Mouse (Mus musculus) gastrocnemius, postnatal 14 days (tissue): ENCODE data around the gene Gm5105. TPM values are rescaled to one million over a fixed set of nuclear protein-coding genes. Genes with fewer than 3 reads are reported as not detected.
A peak's percentile ranks its signal among the peaks of the same experiment; 100 is the strongest.

ENCODE experiments used
- DNase-seq: peaks from one replicate; pipeline ENCODE4 v3.0.0; 2021; ENCODE audit warnings: mixed read lengths
- intact Hi-C: fragments of 180-260 bp; cut with DNase I; formaldehyde crosslinking; loops from one replicate; pipeline ENCODE4 v1.15.1; 2025; ENCODE audit warnings: low total_unique reads
- long read RNA-seq, 2 experiments: library from polyadenylated mRNA; stranded (forward); transcript quantifications; one replicate each; pipeline ENCODE4 v2.0.0; 2021
- total RNA-seq, 2 experiments: library from RNA; stranded (reverse); gene quantifications; 2 replicates each; pipeline ENCODE4 v1.2.3; 2021

Gene Gm5105
- total RNA-seq: 1 to 10 TPM; 1.4 to 1.6 TPM
- long read RNA-seq, experiment 1, partial matches to known transcripts: 0 of 4 reads
- long read RNA-seq, experiment 1, other reads (novel, unspliced or antisense): 4 of 4 reads
- long read RNA-seq, experiment 2, partial matches to known transcripts: 0 of 5 reads
- long read RNA-seq, experiment 2, other reads (novel, unspliced or antisense): 5 of 5 reads

- intact Hi-C loops: no loop called here
- no peak for DNase-seq
These were observed at the start of gene Gm5105 for GRCm38 (mm10) chr3:138067288-138067687. TSS of gene Gm5105 (minus strand) at chr3:138067388.

- intact Hi-C loops: no loop called here
- peak; percentile 59 for DNase-seq
These were observed 49.7 kb upstream of the Gm5105 start for GRCm38 (mm10) chr3:138116871-138117270.

- no peak for DNase-seq
- intact Hi-C loops: no loop called here
These were observed 46.9 kb upstream of the Gm5105 start for GRCm38 (mm10) chr3:138114106-138114505.

GRCm38 (mm10) chr3:138110910-138111782, 44.0 kb upstream of the Gm5105 start:
- DNase-seq: no peak
- intact Hi-C loops: no loop called here

GRCm38 (mm10) chr3:138106887-138107286, 39.7 kb upstream of the Gm5105 start:
- DNase-seq: no peak
- intact Hi-C loops: no loop called here

- DNase-seq: no peak
- intact Hi-C loops: no loop called here
These were observed 37.9 kb upstream of the Gm5105 start for GRCm38 (mm10) chr3:138105056-138105455.

- intact Hi-C loops: no loop called here
- DNase-seq: no peak
These were observed 36.5 kb upstream of the Gm5105 start for GRCm38 (mm10) chr3:138103690-138104089.

GRCm38 (mm10) chr3:138101936-138102335, 34.7 kb upstream of the Gm5105 start:
- DNase-seq: no peak
- intact Hi-C loops: no loop called here

GRCm38 (mm10) chr3:138097718-138098117, 30.5 kb upstream of the Gm5105 start:
- intact Hi-C loops: no loop called here
- no peak for DNase-seq

- intact Hi-C loops: no loop called here
- DNase-seq: no peak
These were observed 29.3 kb upstream of the Gm5105 start for GRCm38 (mm10) chr3:138096263-138097028.

- intact Hi-C loops: no loop called here
- no peak for DNase-seq
These were observed 28.5 kb upstream of the Gm5105 start for GRCm38 (mm10) chr3:138095718-138096117.

- no peak for DNase-seq
- intact Hi-C loops: no loop called here
These were observed 28.1 kb upstream of the Gm5105 start for GRCm38 (mm10) chr3:138095301-138095700.

GRCm38 (mm10) chr3:138083896-138084295, 16.7 kb upstream of the Gm5105 start:
- DNase-seq: no peak

GRCm38 (mm10) chr3:138083073-138083637, 16.0 kb upstream of the Gm5105 start:
- DNase-seq: no peak
- intact Hi-C loops: loop anchor here (10.0 kb wide), 1 partner anchor 52 kb away; no protein-coding TSS in a partner anchor

More at GRCm38 (mm10) chr3:138083896-138084295, 16.7 kb upstream of the Gm5105 start:
- intact Hi-C loops: loop anchor here (10.0 kb wide), 1 partner anchor 51 kb away; no protein-coding TSS in a partner anchor

- DNase-seq: no peak
- intact Hi-C loops: no loop called here
These were observed 11.5 kb upstream of the Gm5105 start for GRCm38 (mm10) chr3:138078701-138079100.

GRCm38 (mm10) chr3:138077476-138078340, 10.5 kb upstream of the Gm5105 start:
- no peak for DNase-seq
- intact Hi-C loops: no loop called here

- peak; percentile 54 for DNase-seq
- intact Hi-C loops: no loop called here
These were observed 8.0 kb upstream of the Gm5105 start for GRCm38 (mm10) chr3:138075209-138075608.

- no peak for DNase-seq
- intact Hi-C loops: no loop called here
These were observed 7.0 kb upstream of the Gm5105 start for GRCm38 (mm10) chr3:138074214-138074613.
